Mouse (Mus musculus): ENCODE measurements around the gene Efcab11.
A peak's percentile ranks its signal among the peaks of the same experiment; 100 is the strongest.

Gene Efcab11

DNA sequence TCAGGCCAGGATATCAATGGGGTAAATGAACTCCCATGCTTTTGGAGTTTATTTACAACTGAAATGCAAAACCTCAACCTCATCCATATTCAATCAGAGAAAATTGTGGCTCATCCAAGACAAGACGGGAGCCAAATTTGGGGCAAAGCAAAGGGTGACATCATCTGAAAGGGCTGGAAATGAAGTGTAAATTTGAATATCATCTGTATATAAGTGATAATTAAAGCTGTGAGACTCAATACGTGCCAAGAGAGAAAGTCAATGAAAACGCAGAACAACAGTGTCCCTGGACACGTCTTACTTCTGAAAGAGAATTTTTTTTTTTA lies 212.4 kb downstream of the Efcab11 start:
- DNase-seq (ENCODE audit: low spot score in 2 of 2) = no peak

DNA sequence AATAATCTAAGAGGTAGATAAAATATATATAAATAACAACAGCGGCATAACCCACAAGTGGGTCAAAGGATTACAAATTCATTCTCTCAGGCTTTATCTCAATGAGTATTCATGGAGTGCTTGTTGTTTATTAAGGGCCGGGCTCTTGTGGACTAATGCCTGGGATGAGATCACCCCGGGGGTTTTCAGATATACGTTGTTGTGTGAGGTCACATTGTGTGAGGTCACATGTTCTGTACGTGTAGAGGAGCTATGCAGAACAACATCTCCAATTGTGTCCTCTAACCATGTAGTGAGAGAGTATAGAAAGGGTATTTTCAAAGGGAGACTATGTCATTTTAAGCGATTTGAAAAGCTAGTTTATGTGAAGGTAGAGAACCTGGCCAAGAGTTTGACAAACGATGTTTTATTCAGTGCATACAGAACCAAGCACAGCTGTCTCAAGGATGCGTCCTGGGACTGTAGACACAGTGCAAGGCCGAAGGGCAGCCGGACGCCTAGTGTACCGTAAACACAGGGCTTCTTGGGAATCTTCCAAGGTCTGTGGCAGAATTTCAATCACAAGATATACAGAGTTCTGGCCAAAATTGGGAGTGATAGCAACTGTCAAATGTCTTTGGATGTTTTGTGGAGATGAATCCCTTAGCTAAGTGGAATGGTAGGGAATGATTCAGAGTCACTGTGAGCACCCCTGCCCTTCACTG lies 212.9 kb downstream of the Efcab11 start:
- peak in 1 of 2 experiments; percentile 30 for DNase-seq (ENCODE audit: low spot score in 2 of 2)

DNA sequence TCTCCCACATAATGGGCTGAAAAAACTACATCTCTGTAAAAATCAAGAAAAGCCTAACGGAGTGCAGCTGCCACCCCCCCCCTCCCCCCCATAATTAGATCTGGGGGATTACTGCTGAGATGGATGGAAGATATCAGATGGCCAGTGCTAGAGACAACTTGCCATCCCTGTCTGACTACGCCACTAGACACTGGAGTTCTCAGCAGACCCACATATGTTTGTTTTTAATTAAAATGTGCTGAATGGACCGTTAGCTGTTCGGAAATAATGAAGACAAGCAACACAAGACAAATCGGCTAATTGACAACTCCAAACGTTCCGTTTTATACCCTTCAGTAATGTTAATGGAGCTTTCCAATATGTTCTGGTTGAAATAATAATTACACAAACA lies 213.5 kb downstream of the Efcab11 start:
- DNase-seq (ENCODE audit: low spot score in 2 of 2) = no peak

DNA sequence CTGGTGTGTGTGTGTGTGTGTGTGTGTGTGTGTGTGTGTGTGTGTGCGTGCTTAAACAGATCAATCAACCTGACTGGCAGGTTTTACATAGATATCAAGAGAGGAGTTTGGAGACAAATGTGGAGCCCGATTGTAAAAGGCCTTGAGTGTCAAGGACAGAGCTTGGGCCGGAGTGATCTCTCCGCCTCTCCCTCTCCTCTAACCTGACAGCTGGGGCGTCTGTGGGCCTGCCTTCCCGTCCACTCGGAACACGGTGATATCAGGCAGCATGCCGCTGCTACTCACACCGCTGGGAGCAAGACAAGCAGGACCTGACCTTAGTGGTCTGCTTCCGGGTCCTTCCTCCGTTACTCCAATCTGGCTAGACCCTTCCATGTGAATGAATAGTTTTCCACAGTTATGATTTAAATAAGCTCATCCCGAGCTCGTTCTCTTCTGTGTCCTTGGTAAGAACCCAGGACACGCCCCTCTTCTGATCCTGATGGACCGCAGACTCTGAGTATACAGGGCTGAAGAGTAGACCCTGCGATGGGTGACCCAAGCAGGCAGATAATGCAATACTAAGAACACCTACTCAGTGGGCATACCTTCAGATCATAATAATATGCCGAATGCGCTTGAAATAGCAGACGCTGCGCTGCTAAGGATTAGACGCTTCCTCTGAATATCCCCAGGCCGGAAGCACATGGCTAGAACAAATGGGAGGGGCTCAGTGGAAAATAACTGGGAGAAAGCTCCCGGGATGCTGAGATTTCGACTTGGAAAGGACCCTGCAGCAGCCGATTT lies 214.1 kb downstream of the Efcab11 start:
- peak in 1 of 2 experiments; percentile 46 for DNase-seq (ENCODE audit: low spot score in 2 of 2)

DNA sequence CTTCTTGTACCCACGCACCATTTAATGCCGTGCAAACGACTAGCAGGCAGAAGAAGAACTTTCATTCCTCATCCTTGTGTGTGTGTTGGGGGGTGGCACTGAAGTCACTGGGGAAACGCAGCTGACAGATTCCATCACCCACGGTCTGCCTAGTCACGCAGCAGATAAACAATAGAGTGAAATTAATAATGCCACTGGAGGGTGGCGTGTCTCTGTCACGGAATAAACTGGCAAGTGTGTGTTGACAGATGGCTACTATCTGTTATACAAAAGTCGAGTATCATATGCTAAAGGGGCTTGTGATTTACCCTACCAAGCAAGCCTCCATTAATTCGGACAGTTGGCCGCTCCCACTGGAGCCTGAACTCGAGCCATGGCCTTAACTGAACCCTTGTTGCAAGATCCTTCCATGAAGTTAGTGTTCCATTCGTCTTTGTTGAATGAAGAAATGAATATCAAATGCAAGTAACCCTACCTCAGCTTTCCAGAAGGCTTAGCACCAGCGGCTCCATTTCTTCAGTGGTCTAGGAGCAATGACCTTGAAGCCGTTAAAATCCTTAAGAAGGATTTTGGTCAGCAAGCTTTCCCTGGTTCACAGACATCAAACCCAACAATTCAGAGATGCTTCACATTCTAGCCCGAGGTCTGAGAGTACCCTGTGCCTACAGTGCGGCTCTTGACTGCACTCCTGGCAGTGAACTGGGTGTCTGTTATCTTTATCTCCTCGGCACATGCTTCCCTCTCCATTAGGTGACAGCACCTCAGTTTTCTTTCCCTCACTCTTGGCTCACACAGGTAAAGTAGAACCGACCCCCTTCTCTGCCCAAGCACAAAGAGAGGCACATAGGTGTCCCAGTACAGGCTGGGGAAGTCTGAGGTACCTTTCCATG lies 229.0 kb downstream of the Efcab11 start:
- DNase-seq (ENCODE audit: low spot score in 2 of 2) = no peak

DNA sequence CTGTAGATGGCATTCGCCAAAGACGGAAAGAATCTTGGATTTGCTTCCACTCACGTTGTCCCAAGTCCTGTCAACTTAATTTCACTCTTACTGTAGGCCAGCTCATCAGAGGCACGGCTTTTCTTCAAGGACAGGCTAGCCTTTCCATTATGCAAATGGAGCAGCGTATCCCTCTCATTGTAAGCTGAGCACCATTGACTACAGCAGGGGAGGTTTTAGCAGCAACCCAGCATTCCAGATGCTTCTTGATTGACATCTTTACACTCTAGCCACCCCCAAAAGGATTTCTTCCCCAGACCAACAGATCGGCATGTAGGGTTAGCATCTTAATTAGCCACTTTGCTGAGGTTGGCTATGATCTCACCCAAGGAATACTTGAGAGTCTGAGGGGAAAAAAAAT lies 231.8 kb downstream of the Efcab11 start:
- no peak for DNase-seq (ENCODE audit: low spot score in 2 of 2)

DNA sequence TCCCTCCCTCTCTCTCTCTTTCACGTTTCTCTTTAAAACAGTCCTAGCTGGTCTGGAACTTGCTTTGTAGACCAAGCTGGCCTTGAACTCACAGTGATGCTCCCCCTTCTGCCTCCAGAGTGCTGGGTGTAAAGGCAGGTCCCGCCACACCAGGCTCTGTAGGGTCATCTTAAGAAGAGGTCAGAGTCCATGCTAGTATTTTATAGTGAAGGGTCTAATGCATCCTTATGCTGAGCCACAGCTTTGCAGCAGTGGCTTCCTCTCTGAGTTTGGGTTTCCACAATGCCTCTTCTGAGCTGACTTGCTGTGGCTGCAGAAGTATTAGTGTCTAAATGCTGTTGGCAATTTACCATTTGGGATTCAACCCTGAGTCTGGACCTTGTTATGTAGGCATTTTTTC lies 234.5 kb downstream of the Efcab11 start:
- DNase-seq (ENCODE audit: low spot score in 2 of 2) = no peak

DNA sequence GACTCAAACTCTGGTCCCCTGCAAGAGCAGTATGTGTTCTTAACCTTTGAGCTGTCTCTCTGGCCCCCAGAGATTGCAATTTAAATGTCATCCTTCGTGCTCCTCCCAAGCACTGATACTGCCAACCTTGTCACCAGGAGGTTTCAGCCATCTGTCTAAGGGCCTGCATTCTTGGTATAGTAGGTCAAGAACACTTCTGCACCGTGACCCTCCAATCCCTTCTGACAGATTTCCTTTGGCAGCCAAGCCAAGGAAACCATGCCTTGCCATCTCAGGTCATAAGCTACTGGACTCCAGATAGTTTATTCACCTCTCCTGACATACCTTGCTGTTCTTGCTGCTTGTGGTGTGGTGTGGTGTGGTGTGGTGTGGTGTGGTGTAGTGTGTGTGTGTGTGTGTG lies 235.5 kb downstream of the Efcab11 start:
- DNase-seq (ENCODE audit: low spot score in 2 of 2) = no peak

DNA sequence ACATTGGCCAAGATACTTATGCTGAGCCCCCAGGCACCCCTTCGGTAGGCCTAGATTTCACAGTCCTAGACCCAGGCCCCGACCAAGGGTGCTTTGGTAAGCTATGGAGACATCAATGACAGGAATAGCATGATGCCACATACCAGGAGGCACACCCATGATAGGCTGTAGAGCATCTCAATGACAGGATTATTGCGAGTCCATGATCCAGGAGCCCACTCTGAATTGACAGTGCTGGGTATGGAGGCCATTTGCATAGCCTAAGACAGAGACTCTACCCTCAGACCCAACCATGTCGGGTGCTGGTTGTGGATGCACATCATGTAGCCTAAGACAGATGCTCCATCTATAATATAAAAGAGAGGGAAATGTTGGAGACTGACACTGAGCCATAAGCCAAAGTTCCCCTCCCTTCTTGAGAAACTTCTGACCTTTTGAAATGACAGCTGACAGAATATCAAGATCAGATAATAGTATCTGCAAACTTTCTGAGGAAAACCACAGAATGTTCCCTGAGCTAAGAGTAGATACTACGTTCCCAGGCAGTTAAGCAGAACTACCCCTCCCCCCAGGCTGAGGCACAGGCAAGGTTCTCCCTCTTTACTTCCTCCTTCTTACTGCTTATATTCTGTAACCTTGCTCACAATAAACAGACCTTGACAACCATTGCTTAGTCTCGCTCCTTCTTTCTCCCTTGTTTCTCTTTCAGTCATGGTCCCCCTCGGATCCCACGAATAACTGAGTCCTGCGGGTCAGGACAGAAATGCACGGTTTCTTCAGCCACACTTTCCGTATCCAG lies 237.5 kb downstream of the Efcab11 start:
- peak; percentile 38 to 62 for DNase-seq (ENCODE audit: low spot score in 2 of 2)

DNA sequence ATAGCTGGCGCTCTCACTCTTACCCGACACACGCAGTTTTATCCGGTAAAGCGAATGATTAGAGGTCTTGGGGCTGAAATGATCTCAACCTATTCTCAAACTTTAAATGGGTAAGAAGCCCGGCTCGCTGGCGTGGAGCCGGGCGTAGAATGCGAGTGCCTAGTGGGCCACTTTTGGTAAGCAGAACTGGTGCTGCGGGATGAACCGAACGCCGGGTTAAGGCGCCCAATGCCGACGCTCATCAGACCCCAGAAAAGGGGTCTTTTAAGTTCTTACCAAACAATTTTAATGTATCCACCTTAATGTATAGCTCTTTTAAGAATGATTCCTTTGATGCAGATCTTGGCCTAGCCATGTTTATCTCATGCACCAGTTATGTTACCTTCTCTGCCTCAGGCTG lies 238.8 kb downstream of the Efcab11 start:
- DNase-seq (ENCODE audit: low spot score in 2 of 2) = peak in 1 of 2 experiments; percentile 48

DNA sequence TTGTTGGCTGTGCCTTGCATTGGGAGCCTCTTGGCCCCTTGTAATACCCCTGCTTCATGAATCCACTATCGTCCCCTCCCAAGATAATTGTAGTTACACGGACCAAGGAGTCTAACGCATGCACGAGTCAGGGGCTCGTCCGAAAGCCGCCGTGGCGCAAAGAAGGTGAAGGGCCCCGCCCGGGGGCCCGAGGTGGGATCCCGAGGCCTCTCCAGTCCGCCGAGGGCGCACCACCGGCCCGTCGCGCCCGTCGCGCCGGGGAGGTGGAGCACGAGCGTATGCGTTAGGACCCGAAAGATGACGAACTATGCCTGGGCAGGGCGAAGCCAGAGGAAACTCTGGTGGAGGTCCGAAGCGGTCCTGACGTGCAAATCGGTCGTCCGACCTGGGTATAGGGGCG lies 239.3 kb downstream of the Efcab11 start:
- DNase-seq (ENCODE audit: low spot score in 2 of 2) = no peak

Measured in heart, adult 9 months (tissue).